In the genomic region with DNA sequence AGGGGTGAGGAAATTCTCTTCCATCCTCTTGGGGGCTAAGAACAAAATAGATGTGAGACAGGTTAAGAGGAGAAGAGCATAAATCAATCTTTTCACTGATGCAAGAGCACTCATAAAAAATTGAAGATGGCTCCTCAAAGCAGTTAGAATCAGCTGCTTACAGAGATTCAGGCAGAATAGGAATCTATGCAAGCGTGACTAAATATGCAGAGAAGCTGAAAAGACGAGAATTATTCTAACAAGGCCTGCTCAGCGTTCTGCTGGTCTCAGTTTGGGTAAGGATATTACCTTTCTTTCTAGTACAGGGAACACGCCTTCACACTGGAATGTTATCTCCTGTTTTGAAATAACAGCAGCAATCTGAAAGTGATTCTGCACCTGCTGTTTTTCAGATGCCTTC, we compare ENCODE assay signal across 24 mouse cellular contexts.
DNase-seq lines count a peak whose midpoint lies in the region; ATAC-seq and TF ChIP-seq lines count a peak whose summit lies in the region.
"Had no signal": no experiment of that assay in that cellular context is flagged by ENCODE, and none has a peak within 500 bp of the region (broad histone marks: within the 10 kb centered on the region; RNA-seq: fewer than 3 reads in every experiment).

No protein-coding gene starts in this region.

- H3K9me3 ChIP-seq in hindbrain, embryonic 13.5 days = no peaks in the 10 kb centered on the region
- no peaks in the 10 kb centered on the region for H3K9me3 ChIP-seq in midbrain, postnatal 0 days (ENCODE audit: low read length)
- H3K9me3 ChIP-seq: embryonic facial prominence, embryonic 13.5 days; forebrain, embryonic 12.5 days; heart, embryonic 10.5 days; intestine, embryonic 15.5 days had no signal

- no peaks in the 10 kb centered on the region for H3K27me3 ChIP-seq in hindbrain, embryonic 13.5 days
- no peaks in the 10 kb centered on the region for H3K27me3 ChIP-seq in midbrain, postnatal 0 days (ENCODE audit: insufficient read depth, low read length)
- H3K27me3 ChIP-seq: embryonic facial prominence, embryonic 13.5 days; forebrain, embryonic 12.5 days; intestine, embryonic 15.5 days had no signal

- DNase-seq in frontal cortex, adult 2 months (ENCODE audit: extremely low spot score in 1 of 2, low spot score in 1 of 2) = no peak
- DNase-seq in left cerebral cortex, postnatal 14 days (ENCODE audit: low spot score in 2 of 2) = peak; percentile 3 to 13
- no peak for DNase-seq in left cerebral cortex, adult 18-20 months (ENCODE audit: low spot score in 2 of 2)
- DNase-seq in midbrain, postnatal 0 days (ENCODE audit: low spot score) = peak; percentile 9
- no peak for DNase-seq in urinary bladder, postnatal 25 days (ENCODE audit: low spot score)
- DNase-seq in spleen, adult 12 weeks (ENCODE audit: low spot score) = no peak
- DNase-seq: adrenal gland, adult 8-10 months; cerebellum, adult 8-10 months; cerebellum, postnatal 36 days; embryo, embryonic 11 days; gastrocnemius, adult 2 months; kidney, adult 9 months; kidney, postnatal 14 days; liver, postnatal 0 days; lung, postnatal 10 days had no signal

- no peak overlapping the region for H3K9ac ChIP-seq in hindbrain, embryonic 13.5 days
- H3K9ac ChIP-seq in midbrain, postnatal 0 days (replicated peaks; ENCODE audit: low read length, poor library complexity, severe bottlenecking) = no peak overlapping the region
- H3K9ac ChIP-seq: embryonic facial prominence, embryonic 13.5 days; forebrain, embryonic 12.5 days; intestine, embryonic 15.5 days; liver, postnatal 0 days had no signal

- TF ChIP-seq CTCF in midbrain, postnatal 0 days (IDR thresholded peaks at IDR 0.05) = no peak

- 51% methylated on average over 4 of the region's 4 CpGs for WGBS in hindbrain, embryonic 13.5 days
- 38% methylated on average over 4 of the region's 4 CpGs for WGBS in midbrain, postnatal 0 days

- H3K4me2 ChIP-seq in hindbrain, embryonic 13.5 days = no peak overlapping the region
- H3K4me2 ChIP-seq in midbrain, postnatal 0 days (ENCODE audit: low read depth, low read length, poor library complexity, severe bottlenecking) = no peak overlapping the region
- H3K4me2 ChIP-seq: embryonic facial prominence, embryonic 13.5 days; forebrain, embryonic 12.5 days; intestine, embryonic 15.5 days had no signal

- H3K4me3 ChIP-seq in hindbrain, embryonic 13.5 days = no peak overlapping the region
- H3K4me3 ChIP-seq in midbrain, postnatal 0 days (ENCODE audit: low read depth, low read length) = no peak overlapping the region
- H3K4me3 ChIP-seq: embryonic facial prominence, embryonic 13.5 days; erythroblast, embryonic 14.5 days; forebrain, embryonic 12.5 days; gastrocnemius, adult 2 months; heart, embryonic 10.5 days; intestine, embryonic 15.5 days; layer of hippocampus, adult 2 months had no signal

- ATAC-seq in frontal cortex, adult (ENCODE audit: low TSS enrichment) = peak; percentile 80; the same call in 1 of the 2 replicates
- ATAC-seq in hindbrain, embryonic 13.5 days (ENCODE audit: low FRiP score) = no peak
- 0 out of 2 replicates have a peak, but pooled peaks have one; percentile 23 for ATAC-seq in midbrain, postnatal 0 days (ENCODE audit: low FRiP score)
- ATAC-seq: activated CD4-positive, CD25-positive, alpha-beta regulatory T cell, adult 4 months; intestine, embryonic 15.5 days; liver, postnatal 0 days had no signal

- H3K27ac ChIP-seq in hindbrain, embryonic 13.5 days = peak overlapping the region; percentile 56
- H3K27ac ChIP-seq in midbrain, postnatal 0 days (ENCODE audit: low read depth, low read length) = no peak overlapping the region
- H3K27ac ChIP-seq: embryonic facial prominence, embryonic 13.5 days; forebrain, embryonic 12.5 days; gastrocnemius, adult 2 months; heart, embryonic 10.5 days; intestine, embryonic 15.5 days; layer of hippocampus, adult 2 months had no signal

- intact Hi-C loops in left cerebral cortex, postnatal 14 days (cut with DNase I) = no loop called here

- no peaks in the 10 kb centered on the region for H3K36me3 ChIP-seq in hindbrain, embryonic 13.5 days
- no peaks in the 10 kb centered on the region for H3K36me3 ChIP-seq in midbrain, postnatal 0 days (ENCODE audit: insufficient read depth, low read length)
- H3K36me3 ChIP-seq: embryonic facial prominence, embryonic 13.5 days; forebrain, embryonic 12.5 days; heart, embryonic 10.5 days; intestine, embryonic 15.5 days had no signal

- peaks cover 13% of the 10 kb centered on the region; the same call in 1 of the 2 replicates for H3K4me1 ChIP-seq in hindbrain, embryonic 13.5 days (replicated peaks)
- no peaks in the 10 kb centered on the region for H3K4me1 ChIP-seq in midbrain, postnatal 0 days (ENCODE audit: insufficient read depth, low read length)
- H3K4me1 ChIP-seq: embryonic facial prominence, embryonic 13.5 days; forebrain, embryonic 12.5 days; heart, embryonic 10.5 days; intestine, embryonic 15.5 days had no signal

Comparison
In these comparisons a context has a peak if more than half of its experiments do, and no peak if none do; other contexts are left out.
1. DNase-seq: peak in left cerebral cortex, postnatal 14 days (2 of 2) and midbrain, postnatal 0 days (single experiment); none in frontal cortex, adult 2 months (0 of 2), left cerebral cortex, adult 18-20 months (0 of 2), urinary bladder, postnatal 25 days (single experiment) and spleen, adult 12 weeks (single experiment).